17 mouse cellular contexts compared by ENCODE assay signal in the genomic region with DNA sequence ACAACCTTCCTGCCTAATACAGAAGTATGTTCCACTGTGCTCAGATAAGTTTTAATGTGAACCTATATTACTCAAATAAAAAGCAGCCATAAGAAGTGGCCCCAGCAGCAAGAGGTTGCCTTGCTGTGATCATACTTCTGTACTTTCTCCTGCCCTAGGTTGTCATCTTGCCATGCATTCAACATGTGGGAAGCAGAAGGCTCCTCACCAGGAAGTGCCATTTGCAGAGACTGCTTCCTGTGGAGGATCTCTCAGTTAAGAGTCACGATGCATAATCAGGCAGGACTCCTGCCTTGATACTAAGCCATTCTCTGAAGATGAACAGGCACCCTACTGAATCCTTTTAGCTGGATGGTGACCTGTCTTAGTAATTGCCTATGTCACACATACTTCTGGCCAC. TPM values are rescaled to one million over a fixed set of nuclear protein-coding genes. Genes with fewer than 3 reads are reported as not detected.
"Had no signal": no experiment of that assay in that cellular context is flagged by ENCODE, and none has a peak within 500 bp of the region (broad histone marks: within the 10 kb centered on the region; RNA-seq: fewer than 3 reads in every experiment).

No protein-coding gene starts in this region.

- H3K27ac ChIP-seq: neural tube, embryonic 15.5 days; stomach, embryonic 15.5 days; stomach, postnatal 0 days had no signal

- H3K9ac ChIP-seq: neural tube, embryonic 15.5 days; stomach, embryonic 15.5 days had no signal

- H3K36me3 ChIP-seq: neural tube, embryonic 15.5 days; stomach, embryonic 15.5 days had no signal

- DNase-seq: retina, postnatal 1 day; right cerebral cortex, adult 18-20 months; right cerebral cortex, postnatal 14 days; right cerebral cortex, postnatal 25 days; right cerebral cortex, postnatal 4 days; spleen, adult 18-20 months; thymus, adult 18-20 months; thymus, adult 2 months; thymus, postnatal 14 days; thymus, postnatal 25 days; thymus, postnatal 36 days; thymus, postnatal 4 days had no signal

- H3K4me3 ChIP-seq: neural tube, embryonic 15.5 days; stomach, embryonic 15.5 days had no signal

- H3K4me2 ChIP-seq: neural tube, embryonic 15.5 days; stomach, embryonic 15.5 days had no signal

- H3K27me3 ChIP-seq: neural tube, embryonic 15.5 days; stomach, embryonic 15.5 days had no signal

- H3K4me1 ChIP-seq: stomach, embryonic 15.5 days had no signal

- H3K9me3 ChIP-seq: neural tube, embryonic 15.5 days; stomach, embryonic 15.5 days had no signal

RNA-seq across cellular contexts. Expression of a gene that starts 44.5 kb away (rescaled TPM):
- total RNA-seq: neutrophil, adult 5-6 weeks had no signal
- polyA plus RNA-seq: small intestine, adult 2 months had no signal
